Mouse (Mus musculus): ENCODE measurements at regions not wholly inside any gene's neighbourhood (a gene's known extent, or its start where the extent isn't known, plus 50 kb on each side); places are given as distances from the start of the nearest gene placed in this dataset.

DNA sequence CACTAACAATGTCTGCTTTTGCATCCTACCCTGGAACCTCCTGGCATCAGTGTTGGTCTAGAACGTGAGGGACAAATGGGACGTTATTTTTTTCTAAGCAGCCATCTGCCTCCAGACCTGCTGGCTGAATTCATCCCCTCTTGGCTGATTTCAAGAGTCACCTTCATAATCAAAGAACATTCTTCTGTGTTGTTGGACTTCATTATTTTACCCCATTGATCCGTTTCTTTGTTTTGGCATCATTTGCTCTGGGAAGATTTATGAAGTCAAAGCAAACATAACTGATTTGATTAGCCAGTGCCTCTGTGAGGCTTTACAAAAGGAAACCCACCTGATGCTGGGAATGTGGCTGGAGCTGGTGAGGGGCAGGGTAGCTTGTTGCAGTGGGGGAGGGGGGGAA lies 158.0 kb downstream of the Fam43a start:
- 82% methylated on average over 3 of the region's 3 CpGs for WGBS
- no peaks in the 10 kb centered on the region for H3K9me3 ChIP-seq (replicated peaks)
- no peak overlapping the region for H3K9ac ChIP-seq
- ATAC-seq (ENCODE audit: insufficient number of reproducible peaks, low FRiP score): no peak
- H3K27me3 ChIP-seq (replicated peaks): no peaks in the 10 kb centered on the region
- no peak overlapping the region for H3K27ac ChIP-seq (ENCODE audit: poor library complexity, severe bottlenecking)
- H3K4me2 ChIP-seq: no peak overlapping the region
- no peaks in the 10 kb centered on the region for H3K4me1 ChIP-seq (replicated peaks)
- no peak overlapping the region for H3K4me3 ChIP-seq
- H3K36me3 ChIP-seq: no peaks in the 10 kb centered on the region

GRCm38 (mm10) chr16:30758041-30758440 lies 158.5 kb downstream of the Fam43a start:
- no peak overlapping the region for H3K27ac ChIP-seq (ENCODE audit: poor library complexity, severe bottlenecking)
- no peak for ATAC-seq (ENCODE audit: insufficient number of reproducible peaks, low FRiP score)
- H3K9ac ChIP-seq: no peak overlapping the region
- H3K4me2 ChIP-seq: no peak overlapping the region
- WGBS: 85% methylated on average over 6 of the region's 6 CpGs
- no peaks in the 10 kb centered on the region for H3K27me3 ChIP-seq (replicated peaks)
- no peaks in the 10 kb centered on the region for H3K36me3 ChIP-seq
- H3K9me3 ChIP-seq (replicated peaks): no peaks in the 10 kb centered on the region
- no peaks in the 10 kb centered on the region for H3K4me1 ChIP-seq (replicated peaks)
- no peak overlapping the region for H3K4me3 ChIP-seq

DNA sequence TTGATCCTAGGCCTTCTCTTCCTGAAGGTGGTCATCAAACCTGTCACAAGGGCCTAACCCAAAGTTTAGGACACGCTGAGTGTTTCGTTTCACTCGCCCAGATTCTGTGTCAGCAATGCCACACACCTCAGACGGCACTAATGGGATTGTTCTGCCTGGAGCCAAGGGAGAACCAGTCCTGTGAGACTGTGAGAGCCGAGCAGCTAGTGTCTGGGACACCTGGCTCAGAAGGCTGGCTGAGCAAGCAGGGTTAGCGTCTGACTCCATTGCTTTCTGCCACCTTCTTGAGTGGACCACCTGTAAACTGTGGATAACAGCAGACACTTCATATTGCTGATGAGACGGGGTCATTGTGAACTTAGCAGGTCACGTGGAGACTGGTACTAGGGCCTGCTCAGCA lies 160.0 kb downstream of the Fam43a start:
- no peaks in the 10 kb centered on the region for H3K27me3 ChIP-seq (replicated peaks)
- no peak for ATAC-seq (ENCODE audit: insufficient number of reproducible peaks, low FRiP score)
- H3K4me1 ChIP-seq (replicated peaks): no peaks in the 10 kb centered on the region
- H3K4me2 ChIP-seq: no peak overlapping the region
- H3K4me3 ChIP-seq: no peak overlapping the region
- WGBS: 79% methylated on average over 8 of the region's 8 CpGs
- no peaks in the 10 kb centered on the region for H3K36me3 ChIP-seq
- H3K9me3 ChIP-seq (replicated peaks): no peaks in the 10 kb centered on the region
- H3K9ac ChIP-seq: no peak overlapping the region
- no peak overlapping the region for H3K27ac ChIP-seq (ENCODE audit: poor library complexity, severe bottlenecking)

DNA sequence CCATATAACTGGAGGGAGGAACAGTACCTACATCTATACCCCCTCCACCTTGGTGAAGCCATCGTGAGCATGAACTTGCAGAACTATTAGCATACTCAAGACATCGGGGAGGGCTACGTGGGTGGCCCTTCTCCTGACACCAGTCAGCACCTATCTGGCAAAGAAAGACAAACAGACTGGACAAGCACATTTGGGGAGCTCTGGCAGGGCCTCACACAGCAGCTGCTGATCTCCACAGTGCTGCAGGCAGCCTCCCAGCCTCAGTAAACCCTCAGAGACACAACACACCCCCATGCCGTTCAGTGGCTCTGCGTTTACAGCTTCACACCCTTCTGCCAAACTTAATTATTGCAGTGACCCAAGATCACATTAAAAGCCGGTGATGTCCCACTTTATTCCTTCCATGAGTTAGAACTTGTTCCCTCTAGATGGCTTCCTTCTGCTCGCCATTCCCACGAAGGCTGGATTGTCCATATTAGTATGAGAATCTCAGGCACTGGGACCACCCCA lies 161.7 kb downstream of the Fam43a start:
- no peaks in the 10 kb centered on the region for H3K36me3 ChIP-seq
- H3K27ac ChIP-seq (ENCODE audit: poor library complexity, severe bottlenecking): no peak overlapping the region
- WGBS: 59% methylated on average over 8 of the region's 8 CpGs
- H3K9me3 ChIP-seq (replicated peaks): no peaks in the 10 kb centered on the region
- no peak overlapping the region for H3K4me3 ChIP-seq
- no peaks in the 10 kb centered on the region for H3K4me1 ChIP-seq (replicated peaks)
- H3K9ac ChIP-seq: no peak overlapping the region
- no peak overlapping the region for H3K4me2 ChIP-seq
- no peak for ATAC-seq (ENCODE audit: insufficient number of reproducible peaks, low FRiP score)
- no peaks in the 10 kb centered on the region for H3K27me3 ChIP-seq (replicated peaks)

DNA sequence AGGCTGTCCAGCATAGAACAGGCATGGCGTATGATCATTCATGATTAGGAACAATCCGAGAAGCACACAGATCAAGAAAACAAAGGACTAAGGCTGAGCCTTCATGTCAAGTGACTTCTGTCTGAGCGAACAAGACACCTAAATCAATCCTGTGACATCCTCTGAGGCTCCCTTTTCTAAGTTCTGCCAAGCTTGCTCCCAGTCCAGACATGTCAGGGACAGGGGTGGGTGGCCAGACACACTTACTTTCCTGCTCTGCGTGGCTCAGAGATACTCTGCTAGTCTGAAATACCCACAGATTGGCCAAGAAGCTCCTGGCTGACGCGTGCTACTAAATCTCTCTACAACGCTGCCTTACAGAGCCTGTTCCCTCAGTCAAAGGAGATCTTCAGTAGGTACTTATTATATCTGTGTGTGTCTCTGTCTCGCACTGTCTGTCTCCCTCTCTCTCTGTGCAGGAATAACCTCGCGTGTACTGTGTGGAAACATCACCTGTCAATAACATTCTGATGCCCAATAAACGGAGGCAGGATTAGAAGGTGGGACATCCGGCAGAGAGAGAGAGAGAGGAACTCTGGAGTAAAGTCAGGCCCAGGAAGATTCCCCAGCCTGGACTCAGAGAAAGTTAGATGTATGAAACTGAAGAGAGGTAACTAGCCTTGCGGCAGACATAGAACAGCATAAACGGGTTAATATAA lies 163.5 kb downstream of the Fam43a start:
- Histone ChIP-seq H3K27me3 (replicated peaks) (no peaks in the 10 kb centered on the region), H3K36me3 (no peaks in the 10 kb centered on the region), H3K9me3 (replicated peaks) (no peaks in the 10 kb centered on the region), H3K27ac (ENCODE audit: poor library complexity, severe bottlenecking) (no peak overlapping the region), H3K4me2 (no peak overlapping the region), H3K4me1 (replicated peaks) (peaks cover 1% of the 10 kb centered on the region), H3K4me3 (no peak overlapping the region), H3K9ac (peak overlapping the region; percentile 0; the same call in 1 of the 2 replicates)
- 72% methylated on average over 14 of the region's 14 CpGs for WGBS
- ATAC-seq (ENCODE audit: insufficient number of reproducible peaks, low FRiP score): no peak

GRCm38 (mm10) chr16:30765591-30765990 lies 166.1 kb downstream of the Fam43a start:
- H3K4me3 ChIP-seq: no peak overlapping the region
- H3K9ac ChIP-seq: no peak overlapping the region
- no peaks in the 10 kb centered on the region for H3K9me3 ChIP-seq (replicated peaks)
- 75% methylated on average over 4 of the region's 4 CpGs for WGBS
- no peaks in the 10 kb centered on the region for H3K27me3 ChIP-seq (replicated peaks)
- peaks cover 18% of the 10 kb centered on the region for H3K4me1 ChIP-seq (replicated peaks)
- H3K36me3 ChIP-seq: no peaks in the 10 kb centered on the region
- H3K4me2 ChIP-seq: no peak overlapping the region
- no peak overlapping the region for H3K27ac ChIP-seq (ENCODE audit: poor library complexity, severe bottlenecking)
- no peak for ATAC-seq (ENCODE audit: insufficient number of reproducible peaks, low FRiP score)

DNA sequence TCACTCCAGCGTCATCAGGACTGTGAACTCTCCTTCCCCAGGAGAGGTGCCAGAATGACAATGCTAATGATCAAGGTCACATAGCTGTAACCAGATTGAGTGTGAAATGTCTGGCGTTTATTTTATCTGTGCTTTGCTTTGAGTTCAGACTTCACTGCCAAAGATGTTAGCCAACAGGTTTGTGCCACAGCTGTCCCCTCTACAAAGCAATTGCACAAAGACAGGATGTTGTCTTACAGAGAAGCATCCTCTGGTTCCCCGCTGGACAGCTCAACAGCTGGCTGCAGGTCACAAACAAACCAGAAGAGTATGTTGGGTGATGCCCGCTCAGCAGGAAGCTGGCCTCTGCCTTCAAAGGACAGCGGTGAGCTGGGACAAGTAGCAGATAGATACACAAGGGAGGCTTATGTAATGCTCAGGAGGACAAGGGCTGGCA lies 169.5 kb downstream of the Fam43a start:
- no peaks in the 10 kb centered on the region for H3K9me3 ChIP-seq (replicated peaks)
- peak; percentile 16; the same call in 1 of the 2 replicates for ATAC-seq (ENCODE audit: insufficient number of reproducible peaks, low FRiP score)
- no peak overlapping the region for H3K27ac ChIP-seq (ENCODE audit: poor library complexity, severe bottlenecking)

DNA sequence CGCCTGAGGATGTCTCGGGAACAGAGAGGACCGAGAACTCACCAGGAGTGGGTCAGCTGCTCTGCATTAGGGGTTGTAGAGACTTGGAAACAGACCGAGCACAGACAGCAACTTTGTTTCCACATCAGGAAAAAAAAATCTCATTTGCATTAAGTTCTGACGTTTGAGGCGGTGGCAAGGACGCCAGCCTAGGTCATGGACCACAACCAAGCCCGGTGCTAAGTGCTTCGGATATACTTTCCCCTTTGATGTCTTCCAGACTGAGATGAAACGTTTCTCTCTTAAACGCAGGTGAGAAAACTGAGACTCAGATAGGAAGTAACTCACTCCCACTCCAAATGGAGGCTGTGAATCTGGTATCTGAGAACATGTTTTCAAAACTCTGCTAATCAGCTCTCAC lies 169.9 kb downstream of the Fam43a start:
- H3K27ac ChIP-seq (ENCODE audit: poor library complexity, severe bottlenecking): no peak overlapping the region
- H3K4me2 ChIP-seq: peak overlapping the region; percentile 44
- H3K4me3 ChIP-seq: no peak overlapping the region
- no peak for ATAC-seq (ENCODE audit: insufficient number of reproducible peaks, low FRiP score)
- no peaks in the 10 kb centered on the region for H3K27me3 ChIP-seq (replicated peaks)
- 3% methylated on average over 11 of the region's 11 CpGs for WGBS
- H3K9ac ChIP-seq: no peak overlapping the region
- H3K36me3 ChIP-seq: no peaks in the 10 kb centered on the region
- peaks cover 25% of the 10 kb centered on the region for H3K4me1 ChIP-seq (replicated peaks)
- H3K9me3 ChIP-seq (replicated peaks): no peaks in the 10 kb centered on the region

More for the DNA sequence above, 169.5 kb downstream of the Fam43a start:
- WGBS: 8% methylated on average over 5 of the region's 5 CpGs
- no peaks in the 10 kb centered on the region for H3K27me3 ChIP-seq (replicated peaks)
- H3K4me3 ChIP-seq: no peak overlapping the region
- peaks cover 22% of the 10 kb centered on the region for H3K4me1 ChIP-seq (replicated peaks)
- H3K4me2 ChIP-seq: peak overlapping the region; percentile 44
- H3K36me3 ChIP-seq: no peaks in the 10 kb centered on the region
- H3K9ac ChIP-seq: no peak overlapping the region

- Histone ChIP-seq H3K4me2 (no peak overlapping the region), H3K4me1 (replicated peaks) (peaks cover 48% of the 10 kb centered on the region), H3K9ac (no peak overlapping the region), H3K27me3 (replicated peaks) (no peaks in the 10 kb centered on the region; the same call in 1 of the 2 replicates), H3K9me3 (replicated peaks) (no peaks in the 10 kb centered on the region), H3K36me3 (no peaks in the 10 kb centered on the region), H3K27ac (ENCODE audit: poor library complexity, severe bottlenecking) (no peak overlapping the region), H3K4me3 (no peak overlapping the region)
- 43% methylated on average over 3 of the region's 3 CpGs for WGBS
- no peak for ATAC-seq (ENCODE audit: insufficient number of reproducible peaks, low FRiP score)
Measured at GRCm38 (mm10) chr16:30772802-30773201, 173.3 kb downstream of the Fam43a start.

- Histone ChIP-seq H3K36me3 (no peaks in the 10 kb centered on the region), H3K4me1 (replicated peaks) (peaks cover 34% of the 10 kb centered on the region), H3K9ac (no peak overlapping the region), H3K27ac (ENCODE audit: poor library complexity, severe bottlenecking) (no peak overlapping the region), H3K27me3 (replicated peaks) (no peaks in the 10 kb centered on the region; the same call in 1 of the 2 replicates), H3K4me3 (no peak overlapping the region), H3K9me3 (replicated peaks) (no peaks in the 10 kb centered on the region), H3K4me2 (peak overlapping the region; percentile 9; the same call in 1 of the 2 replicates)
- peak; percentile 60; the same call in 1 of the 2 replicates for ATAC-seq (ENCODE audit: insufficient number of reproducible peaks, low FRiP score)
- WGBS: 45% methylated on average over 14 of the region's 14 CpGs
Measured at GRCm38 (mm10) chr16:30774951-30775661, 175.6 kb downstream of the Fam43a start.

Data from heart, embryonic 12.5 days (tissue).